Mouse (Mus musculus): ENCODE data around the gene Foxn3.

GRCm38 (mm10) chr12:99311303-99311702 lies 252.1 kb downstream of the Foxn3 start:
- TF ChIP-seq CTCF (IDR thresholded peaks at IDR 0.05; ENCODE audit: borderline replicate concordance, control insufficient read depth, extremely low read depth, insufficient read depth, low read length, poor library complexity) (no peak), POLR2A (IDR thresholded peaks at IDR 0.05; ENCODE audit: control insufficient read depth, extremely low read depth, insufficient read depth, low read length, poor library complexity) (no peak)

Measured in thymus, adult 2 months (tissue).